Comparison of ENCODE assay signal across 8 mouse cellular contexts in the genomic region with DNA sequence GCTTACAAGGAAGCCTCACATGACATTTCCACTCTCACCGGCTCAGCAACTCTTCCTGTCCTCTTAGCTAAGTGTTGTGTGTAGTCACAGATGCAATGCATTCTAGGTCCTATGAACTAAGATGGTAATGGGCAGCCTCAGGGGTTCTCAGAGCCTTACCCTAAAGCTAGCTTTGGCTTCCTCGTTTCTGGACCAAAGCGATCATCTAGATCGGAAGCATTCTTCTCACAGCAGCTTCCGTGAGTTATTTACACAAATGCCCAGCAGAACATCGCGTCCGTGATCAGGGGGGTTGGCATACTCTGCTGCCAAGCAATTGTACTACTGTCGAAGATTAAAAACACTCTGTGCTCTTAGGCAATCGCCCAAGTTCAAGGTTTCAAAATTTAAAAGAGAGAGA. TPM values are rescaled to one million over a fixed set of nuclear protein-coding genes. Genes with fewer than 3 reads are reported as not detected.
DNase-seq lines count a peak whose midpoint lies in the region; ATAC-seq and TF ChIP-seq lines count a peak whose summit lies in the region.

No protein-coding gene starts in this region.

- DNase-seq in embryo, embryonic 9.5 days (ENCODE audit: extremely low spot score), result peak; percentile 12
- no peak for DNase-seq in embryo, embryonic 11 days
- DNase-seq in kidney, postnatal 25 days, result peak; percentile 32 to 82
- DNase-seq in midbrain, embryonic 11.5 days (ENCODE audit: low spot score, missing footprints), result peak; percentile 87
- DNase-seq in thymus, adult 2 months, result no peak
- DNase-seq in layer of hippocampus, postnatal 25 days (ENCODE audit: extremely low spot score in 1 of 2, low spot score in 1 of 2), result no peak

- ATAC-seq in heart, embryonic 15.5 days (replicated peaks; ENCODE audit: insufficient number of reproducible peaks, insufficient read depth, low FRiP score, low read depth), result no peak
- no peak for ATAC-seq in midbrain, embryonic 11.5 days (ENCODE audit: low FRiP score)

- no peaks in the 10 kb centered on the region for H3K9me3 ChIP-seq in heart, embryonic 15.5 days (replicated peaks)
- H3K9me3 ChIP-seq in midbrain, embryonic 11.5 days (ENCODE audit: control insufficient read depth, low read length), result no peaks in the 10 kb centered on the region

- TF ChIP-seq CTCF in thymus, adult 2 months (IDR thresholded peaks at IDR 0.05; ENCODE audit: borderline replicate concordance, control insufficient read depth, extremely low read depth, insufficient read depth, low read length, poor library complexity), result no peak

- H3K27ac ChIP-seq in brown adipose tissue, adult 24 weeks (replicated peaks; ENCODE audit: low read depth, low read length), result peak overlapping the region; percentile 74
- H3K27ac ChIP-seq in heart, embryonic 15.5 days, result no peak overlapping the region
- H3K27ac ChIP-seq in midbrain, embryonic 11.5 days (ENCODE audit: low read depth, low read length), result no peak overlapping the region
- H3K27ac ChIP-seq in thymus, adult 2 months (ENCODE audit: control insufficient read depth, insufficient read depth, low read length), result no peak overlapping the region

- no peaks in the 10 kb centered on the region for H3K36me3 ChIP-seq in heart, embryonic 15.5 days
- H3K36me3 ChIP-seq in midbrain, embryonic 11.5 days (ENCODE audit: control insufficient read depth, insufficient read depth, low read length), result no peaks in the 10 kb centered on the region
- H3K36me3 ChIP-seq in thymus, adult 2 months (ENCODE audit: control insufficient read depth, insufficient read depth, low read length), result no peaks in the 10 kb centered on the region

- WGBS in heart, embryonic 15.5 days, result 12% methylated on average over 10 of the region's 10 CpGs
- WGBS in midbrain, embryonic 11.5 days, result 34% methylated on average over 10 of the region's 10 CpGs
- 6% methylated on average over 10 of the region's 10 CpGs for WGBS in thymus, adult 2 months

- peak overlapping the region; percentile 94 for H3K4me2 ChIP-seq in heart, embryonic 15.5 days
- peak overlapping the region; percentile 70; the same call in 1 of the 2 replicates for H3K4me2 ChIP-seq in midbrain, embryonic 11.5 days

- TF ChIP-seq POLR2A in thymus, adult 2 months (IDR thresholded peaks at IDR 0.05; ENCODE audit: control insufficient read depth, extremely low read depth, insufficient read depth, low read length, poor library complexity), result no peak

- H3K27me3 ChIP-seq in heart, embryonic 15.5 days, result no peaks in the 10 kb centered on the region; the same call in 1 of the 2 replicates
- H3K27me3 ChIP-seq in midbrain, embryonic 11.5 days (ENCODE audit: control insufficient read depth, insufficient read depth, low read length), result peaks cover 3% of the 10 kb centered on the region; the same call in 1 of the 2 replicates
- no peaks in the 10 kb centered on the region for H3K27me3 ChIP-seq in thymus, adult 2 months (ENCODE audit: control insufficient read depth, insufficient read depth, low read length)

- peaks cover 4% of the 10 kb centered on the region; the same call in 1 of the 2 replicates for H3K4me1 ChIP-seq in brown adipose tissue, adult 24 weeks (ENCODE audit: control insufficient read depth, insufficient read depth, insufficient read length, low read length)
- 0 out of 2 replicates have a peak, but pooled peaks cover 9% of the 10 kb centered on the region for H3K4me1 ChIP-seq in heart, embryonic 15.5 days (replicated peaks)
- H3K4me1 ChIP-seq in midbrain, embryonic 11.5 days (ENCODE audit: control insufficient read depth, insufficient read depth, low read length), result peaks cover 5% of the 10 kb centered on the region; the same call in 1 of the 2 replicates
- H3K4me1 ChIP-seq in thymus, adult 2 months (replicated peaks; ENCODE audit: control insufficient read depth, insufficient read depth, low read length), result peaks cover 17% of the 10 kb centered on the region

- H3K4me3 ChIP-seq in brown adipose tissue, adult 24 weeks (ENCODE audit: insufficient read depth, low read depth, low read length), result peak overlapping the region; percentile 52
- H3K4me3 ChIP-seq in heart, embryonic 15.5 days, result peak overlapping the region; percentile 52
- peak overlapping the region; percentile 41; the same call in 1 of the 2 replicates for H3K4me3 ChIP-seq in midbrain, embryonic 11.5 days (ENCODE audit: low read depth, low read length)
- H3K4me3 ChIP-seq in thymus, adult 2 months (ENCODE audit: control insufficient read depth, insufficient read depth, low read length), result no peak overlapping the region

- no peak overlapping the region for H3K9ac ChIP-seq in heart, embryonic 15.5 days
- H3K9ac ChIP-seq in midbrain, embryonic 11.5 days (ENCODE audit: low read length), result no peak overlapping the region

RNA-seq across cellular contexts. Expression of gene Pfkfb3, which starts 19.1 kb away (rescaled TPM):
- polyA plus RNA-seq in brown adipose tissue, adult 24 weeks (2012; ENCODE audit: insufficient read depth, insufficient read length, missing spikeins), result 190 and 226 TPM in 2 replicates
- polyA plus RNA-seq in heart, embryonic 15.5 days (2015; fragmentation: Nextera tagmentation; extraction: Ambion mirVana), result 9.8 and 14.6 TPM in 2 replicates
- polyA plus RNA-seq in midbrain, embryonic 11.5 days (2014; fragmentation: Nextera tagmentation; extraction: Ambion mirVana), result 13.8 TPM in 2 replicates
- polyA plus RNA-seq in thymus, adult 2 months (2012; rRNA removed), result 46.1 and 47.2 TPM in 2 replicates
- total RNA-seq in layer of hippocampus, postnatal 25 days (2021), result 10 to 100 TPM; 31.2 to 34.8 TPM

Comparison
In these comparisons a context has a peak if more than half of its experiments do, and no peak if none do; other contexts are left out.
1. DNase-seq: peak in embryo, embryonic 9.5 days (single experiment), kidney, postnatal 25 days (2 of 2) and midbrain, embryonic 11.5 days (single experiment); none in embryo, embryonic 11 days (single experiment), thymus, adult 2 months (single experiment) and layer of hippocampus, postnatal 25 days (0 of 2).